Mouse (Mus musculus) adrenal gland, postnatal 10 days (tissue): ENCODE data around the gene Gcm1. TPM values are rescaled to one million over a fixed set of nuclear protein-coding genes. Genes with fewer than 3 reads are reported as not detected.

Experiments
- DNase-seq: peaks from one replicate; pipeline ENCODE4 v3.0.0; 2021; ENCODE audit warnings: mixed read lengths
- total RNA-seq, 2 experiments: library from RNA; stranded (reverse); gene quantifications; 2 replicates each; pipeline ENCODE4 v1.2.3; 2021

Gene Gcm1
- total RNA-seq, 2 experiments from 2014 or later = not detected

DNA sequence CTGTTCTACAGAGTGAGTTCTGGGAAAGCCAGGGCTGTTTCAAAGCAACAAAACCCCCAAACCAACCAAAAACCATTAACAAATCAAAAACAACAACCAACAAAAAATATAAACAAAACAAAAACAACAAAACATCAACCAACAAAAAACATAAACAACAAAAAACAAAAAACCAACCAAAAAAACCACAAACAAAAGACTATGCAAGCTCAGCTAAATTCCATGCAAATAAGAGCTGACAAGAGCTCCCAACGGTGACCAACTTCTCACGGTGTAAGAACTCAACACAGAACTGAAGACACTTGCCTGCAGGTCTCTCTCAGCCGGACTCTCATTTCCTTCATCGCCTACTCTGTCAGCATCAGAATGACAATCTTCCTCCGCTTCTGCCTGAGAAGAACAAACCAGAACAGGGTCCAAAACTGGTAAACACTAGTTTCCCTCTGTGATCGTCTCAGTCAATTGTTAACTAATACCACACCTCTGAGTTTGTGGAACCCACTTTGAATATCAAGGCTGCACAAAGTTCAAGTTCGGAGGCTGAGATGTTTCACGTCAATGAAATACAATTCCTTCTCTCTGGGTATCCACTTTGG is 52.3 kb downstream of the Gcm1 start:
- no peak for DNase-seq

DNA sequence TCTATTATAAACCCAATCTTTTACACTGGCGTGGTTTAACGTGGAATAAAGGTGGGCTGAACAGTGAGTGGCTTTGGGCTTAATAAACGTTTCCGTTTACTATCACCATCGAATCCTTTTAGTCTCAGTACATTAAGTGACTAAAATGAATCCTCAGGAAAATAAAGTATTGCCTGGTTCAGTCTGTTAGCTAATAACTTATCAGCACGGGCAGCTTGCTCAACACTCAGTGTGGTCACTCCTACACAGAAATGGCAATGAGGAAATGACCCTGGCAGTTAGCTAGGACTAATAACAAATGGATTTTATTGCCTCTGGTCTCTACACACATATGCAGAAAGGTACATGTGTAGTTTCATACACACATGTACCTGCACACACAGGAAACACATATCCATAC is 53.2 kb downstream of the Gcm1 start:
- peak; percentile 44 for DNase-seq

DNA sequence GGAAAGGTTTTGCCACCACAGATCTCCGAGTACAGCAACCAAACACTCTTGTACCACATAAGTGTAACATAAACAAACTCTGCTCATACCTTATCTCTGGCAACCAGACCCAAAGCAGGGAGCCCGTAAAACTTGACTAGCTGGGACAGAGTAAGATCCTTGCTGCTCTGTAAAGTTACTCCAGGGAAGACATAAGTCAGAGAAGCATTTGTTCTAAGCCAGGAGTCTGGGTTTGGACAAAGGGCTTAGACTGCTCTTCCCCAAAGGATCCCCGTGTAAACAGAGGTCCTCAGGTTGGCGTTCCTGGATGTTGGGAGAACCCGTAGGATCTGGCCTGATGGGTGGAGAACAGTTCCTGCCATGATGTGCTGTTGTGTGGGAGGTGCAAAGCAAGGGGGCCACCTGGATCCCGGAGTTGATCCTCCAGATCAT is 53.8 kb downstream of the Gcm1 start:
- no peak for DNase-seq

DNA sequence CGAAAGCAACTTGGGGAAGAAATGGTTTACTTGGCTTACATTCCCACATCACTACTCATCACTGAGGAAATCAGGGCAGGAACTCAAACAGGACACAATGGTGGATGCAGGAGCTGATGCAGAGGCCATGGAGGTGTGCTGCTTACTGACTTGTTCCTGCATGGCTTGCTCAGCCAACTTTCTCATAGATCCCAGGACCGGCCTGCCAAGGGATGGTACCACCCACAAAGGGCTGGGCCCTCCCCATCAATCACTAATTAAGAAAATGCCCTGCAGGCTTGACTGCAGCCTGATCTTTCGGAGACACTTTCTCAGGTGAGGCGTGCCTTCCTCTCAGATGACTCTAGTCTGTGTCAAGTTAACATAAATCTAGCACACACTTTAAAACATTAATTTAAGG is 55.1 kb downstream of the Gcm1 start:
- no peak for DNase-seq

- no peak for DNase-seq
Observed at GRCm38 (mm10) chr9:78107582-78107911, 55.8 kb downstream of the Gcm1 start.

DNA sequence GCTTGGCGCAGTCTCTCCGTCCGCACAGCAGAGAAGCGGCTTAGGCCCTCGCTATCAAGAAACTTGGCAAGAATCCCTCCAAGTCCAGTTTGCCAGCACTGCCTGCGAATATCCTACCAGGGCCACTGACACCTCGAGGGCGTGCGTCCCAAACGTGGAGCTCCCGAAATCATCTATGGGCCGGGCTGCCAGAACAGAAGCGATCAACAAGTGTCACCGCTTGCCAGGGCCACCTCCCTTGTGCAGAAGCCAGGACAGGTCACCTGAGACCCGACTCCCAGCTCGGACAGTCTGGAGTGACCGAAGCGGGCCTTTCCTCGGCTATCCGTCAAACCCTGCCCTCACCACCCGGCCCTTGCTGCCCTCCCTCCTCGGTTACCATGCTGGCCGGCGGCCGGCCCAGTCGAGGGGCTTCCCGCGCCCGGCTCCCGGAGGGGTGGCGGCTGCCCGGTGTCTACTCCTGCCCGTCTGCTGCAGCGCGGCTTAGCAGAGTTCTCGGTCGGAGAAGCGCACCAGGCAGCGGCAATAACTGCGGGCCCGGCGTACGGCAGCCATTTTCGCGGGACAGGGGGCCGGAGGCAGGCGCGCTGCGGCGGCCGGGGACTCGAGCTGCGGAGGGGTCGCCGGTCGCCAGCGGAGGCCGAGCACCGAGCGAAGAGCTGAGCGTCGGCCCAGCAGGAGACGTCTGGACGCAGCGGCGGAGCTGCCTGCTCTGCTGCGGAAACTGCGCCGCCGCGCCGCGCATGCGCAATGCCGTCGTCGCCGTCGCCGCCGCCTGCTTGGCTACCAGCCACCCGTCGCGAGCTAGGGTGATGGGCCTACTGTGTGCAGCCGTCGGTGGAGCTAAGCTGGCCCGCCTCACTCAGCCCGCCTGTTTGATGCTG is 56.4 kb downstream of the Gcm1 start:
- DNase-seq = peak; percentile 87

GRCm38 (mm10) chr9:78108796-78109239 is 57.1 kb downstream of the Gcm1 start, which contains the start of the genes Fbxo9 and Ick:
Gene Fbxo9 (minus strand): TSS chr9:78109065.
Gene Ick (plus strand): TSS chr9:78109192.
- peak; percentile 89 for DNase-seq

DNA sequence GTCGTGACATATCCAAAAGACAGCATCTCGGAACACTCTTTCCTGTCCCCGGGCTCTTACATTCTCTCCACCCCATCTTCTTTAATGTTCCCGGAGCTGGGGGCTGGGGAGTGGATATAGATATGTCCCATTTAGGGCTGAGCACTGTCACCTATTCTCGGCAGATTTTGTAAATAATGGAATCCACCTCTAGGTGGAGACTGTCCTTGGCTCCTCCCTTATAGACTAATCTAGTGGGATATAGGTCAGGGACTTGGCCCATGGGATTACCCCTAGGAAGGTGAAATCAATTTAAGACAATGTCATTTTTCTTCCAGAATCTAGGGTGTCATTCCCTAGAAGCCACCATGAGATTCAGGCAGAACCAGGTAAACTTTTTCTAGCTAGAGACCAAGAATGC is 57.9 kb downstream of the Gcm1 start:
- peak; percentile 28 for DNase-seq

DNA sequence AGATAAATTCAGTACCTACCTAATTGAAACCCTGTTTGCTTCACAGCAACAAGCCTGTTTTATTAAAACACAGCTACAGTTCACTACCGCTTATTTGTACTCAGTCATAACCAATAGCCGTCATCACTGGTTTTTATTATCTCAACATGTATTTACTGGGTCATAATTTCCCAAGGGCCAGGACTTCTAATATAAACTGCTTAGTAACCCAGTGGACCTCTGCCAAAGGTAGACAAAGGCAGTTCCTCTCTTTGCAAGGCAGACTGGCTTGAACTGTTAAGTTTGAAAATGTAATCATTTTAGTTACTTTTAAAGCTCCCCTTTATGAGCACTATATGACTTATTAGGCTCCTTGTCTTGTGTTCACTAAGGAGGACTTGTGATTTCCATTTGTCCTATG is 59.7 kb downstream of the Gcm1 start:
- no peak for DNase-seq

- DNase-seq = peak; percentile 97
Observed at GRCm38 (mm10) chr9:78112770-78113537, 61.2 kb downstream of the Gcm1 start.

GRCm38 (mm10) chr9:78113538-78113885 is 61.8 kb downstream of the Gcm1 start:
- no peak for DNase-seq

Other genes with a start within 250 kb of the Gcm1 start
- gene Elovl5, start 134.6 kb upstream of the Gcm1 start, total RNA-seq = 100 to 1,000 TPM; 189 to 306 TPM
- gene Fbxo9, start 57.1 kb downstream of the Gcm1 start, total RNA-seq = 10 to 100 TPM; 63.0 to 85.4 TPM
- 10 to 100 TPM; 19.0 to 25.4 TPM for gene Ick, start 57.3 kb downstream of the Gcm1 start, total RNA-seq
- 10 to 100 TPM; 65.6 to 72.7 TPM for gene Gsta4, start 130.8 kb downstream of the Gcm1 start, total RNA-seq
- 1 to 10 TPM in 1 of 2 experiments, under 1 TPM in 1; 0.82 to 1.3 TPM for gene Gsta1, start 178.7 kb downstream of the Gcm1 start, total RNA-seq
- not detected for gene Gm3776, start 205.2 kb downstream of the Gcm1 start, total RNA-seq
- gene Gm10639, start 238.0 kb downstream of the Gcm1 start, total RNA-seq = not detected